Mouse (Mus musculus): ENCODE data around the gene Mmgt2. TPM values are rescaled to one million over a fixed set of nuclear protein-coding genes. Genes with fewer than 3 reads are reported as not detected.

Gene Mmgt2
- polyA plus RNA-seq, 1 experiment = 29.1 TPM

DNA sequence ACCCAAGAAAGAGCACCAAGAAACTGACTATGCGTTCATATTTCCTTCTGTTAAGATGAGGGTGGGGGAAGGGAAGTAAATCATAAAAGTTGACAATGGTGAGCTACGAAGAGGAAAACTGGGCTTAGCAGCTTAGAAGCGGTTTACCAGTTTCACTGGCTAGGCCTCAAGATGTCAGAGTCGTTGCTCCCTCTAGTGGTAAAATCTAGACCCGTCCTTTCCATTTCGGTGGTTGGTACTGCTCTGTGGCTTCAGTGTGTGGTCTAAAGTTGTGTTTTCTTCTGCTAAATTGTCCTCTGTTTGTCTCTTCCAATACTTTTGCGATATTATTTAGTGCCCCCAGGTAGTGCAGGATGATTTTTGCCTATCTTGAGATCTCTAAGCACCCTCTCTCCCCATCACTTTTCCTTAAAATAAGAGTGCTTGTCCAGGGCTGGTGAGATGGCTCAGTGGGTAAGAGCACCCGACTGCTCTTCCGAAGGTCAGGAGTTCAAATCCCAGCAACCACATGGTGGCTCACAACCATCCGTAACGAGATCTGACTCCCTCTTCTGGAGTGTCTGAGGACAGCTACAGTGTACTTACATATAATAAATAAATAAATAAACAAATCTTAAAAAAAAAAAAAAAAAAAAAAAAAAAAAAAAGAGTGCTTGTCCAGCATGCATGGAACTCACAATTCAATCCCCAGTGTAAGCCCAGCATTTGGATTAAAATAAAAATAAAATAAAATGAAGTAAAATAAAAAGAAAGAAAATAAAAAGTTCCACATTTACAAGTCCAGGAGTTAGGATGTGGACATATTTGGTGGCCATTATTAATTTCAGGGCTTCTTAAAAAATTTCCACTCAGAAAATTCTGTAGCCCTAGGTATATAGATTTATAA is 45.1 kb downstream of the Mmgt2 start:
- no peaks in the 10 kb centered on the region for H3K79me2 ChIP-seq (ENCODE audit: control insufficient read depth, insufficient read depth)
- H3ac ChIP-seq (ENCODE audit: control insufficient read depth, insufficient read length, low read depth) = no peak overlapping the region
- no peak for TF ChIP-seq MAX (IDR thresholded peaks at IDR 0.05)
- peak; percentile 56 for TF ChIP-seq CTCF (IDR thresholded peaks at IDR 0.05; ENCODE audit: control insufficient read depth, insufficient read depth, insufficient read length)
- TF ChIP-seq FOSL1 (IDR thresholded peaks at IDR 0.05; ENCODE audit: insufficient read depth, low read length, poor library complexity, severe bottlenecking) = no peak
- TF ChIP-seq MYOG (IDR thresholded peaks at IDR 0.05; ENCODE audit: control insufficient read depth, extremely low read depth, insufficient read length) = no peak
- no peak overlapping the region for H3K4me3 ChIP-seq (ENCODE audit: insufficient read depth, poor library complexity, severe bottlenecking)
- H3K79me3 ChIP-seq (ENCODE audit: low read depth) = no peaks in the 10 kb centered on the region
- no peaks in the 10 kb centered on the region for H3K27me3 ChIP-seq (ENCODE audit: control insufficient read depth, insufficient read depth, insufficient read length)
- H3K36me3 ChIP-seq (ENCODE audit: control insufficient read depth, insufficient read depth) = no peaks in the 10 kb centered on the region

DNA sequence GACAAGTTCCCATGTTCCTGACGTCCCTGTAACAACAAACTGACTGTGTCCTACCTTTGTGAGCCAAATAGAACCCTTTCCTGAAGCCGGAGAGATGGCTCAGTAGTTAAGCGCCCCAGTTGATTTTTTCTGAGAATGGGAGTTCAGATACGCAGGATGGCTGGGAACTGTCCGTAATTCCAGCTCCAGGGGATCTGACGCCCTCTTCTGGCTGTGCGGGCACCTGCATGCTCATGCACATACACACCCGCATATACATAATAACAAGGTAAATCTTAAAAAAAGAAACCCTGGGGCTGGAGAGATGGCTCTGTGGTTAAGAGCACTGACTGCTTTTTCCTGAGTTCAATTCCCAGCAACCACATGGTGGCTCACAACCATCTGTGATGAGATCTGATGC is 46.7 kb downstream of the Mmgt2 start:
- Histone ChIP-seq H3K79me3 (ENCODE audit: low read depth) (no peaks in the 10 kb centered on the region), H3K4me3 (ENCODE audit: insufficient read depth, poor library complexity, severe bottlenecking) (no peak overlapping the region), H3K36me3 (ENCODE audit: control insufficient read depth, insufficient read depth) (no peaks in the 10 kb centered on the region), H3ac (ENCODE audit: control insufficient read depth, insufficient read length, low read depth) (no peak overlapping the region), H3K27me3 (ENCODE audit: control insufficient read depth, insufficient read depth, insufficient read length) (no peaks in the 10 kb centered on the region), H3K79me2 (ENCODE audit: control insufficient read depth, insufficient read depth) (no peaks in the 10 kb centered on the region)
- TF ChIP-seq CTCF (IDR thresholded peaks at IDR 0.05; ENCODE audit: control insufficient read depth, insufficient read depth, insufficient read length) = no peak
- TF ChIP-seq MAX (IDR thresholded peaks at IDR 0.05) = no peak
- TF ChIP-seq CEBPB (IDR thresholded peaks at IDR 0.05; ENCODE audit: low read depth) = no peak
- no peak for TF ChIP-seq MYOD1 (IDR thresholded peaks at IDR 0.05; ENCODE audit: control insufficient read depth, insufficient read length, low read depth)
- TF ChIP-seq USF1 (IDR thresholded peaks at IDR 0.05; ENCODE audit: low read depth) = no peak
- TF ChIP-seq MYOG (IDR thresholded peaks at IDR 0.05; ENCODE audit: control insufficient read depth, extremely low read depth, insufficient read length) = no peak
- no peak for TF ChIP-seq FOSL1 (IDR thresholded peaks at IDR 0.05; ENCODE audit: insufficient read depth, low read length, poor library complexity, severe bottlenecking)

- no peaks in the 10 kb centered on the region for H3K27me3 ChIP-seq (ENCODE audit: control insufficient read depth, insufficient read depth, insufficient read length)
- no peak for TF ChIP-seq FOSL1 (IDR thresholded peaks at IDR 0.05; ENCODE audit: insufficient read depth, low read length, poor library complexity, severe bottlenecking)
- no peak for TF ChIP-seq MYOD1 (IDR thresholded peaks at IDR 0.05; ENCODE audit: control insufficient read depth, insufficient read length, low read depth)
- TF ChIP-seq MYOG (IDR thresholded peaks at IDR 0.05; ENCODE audit: control insufficient read depth, extremely low read depth, insufficient read length) = no peak
- no peak for TF ChIP-seq CEBPB (IDR thresholded peaks at IDR 0.05; ENCODE audit: low read depth)
- TF ChIP-seq MAX (IDR thresholded peaks at IDR 0.05) = no peak
- no peak for TF ChIP-seq CTCF (IDR thresholded peaks at IDR 0.05; ENCODE audit: control insufficient read depth, insufficient read depth, insufficient read length)
- no peak for TF ChIP-seq USF1 (IDR thresholded peaks at IDR 0.05; ENCODE audit: low read depth)
- H3K79me2 ChIP-seq (ENCODE audit: control insufficient read depth, insufficient read depth) = no peaks in the 10 kb centered on the region
- no peak overlapping the region for H3K4me3 ChIP-seq (ENCODE audit: insufficient read depth, poor library complexity, severe bottlenecking)
- no peak overlapping the region for H3ac ChIP-seq (ENCODE audit: control insufficient read depth, insufficient read length, low read depth)
- H3K36me3 ChIP-seq (ENCODE audit: control insufficient read depth, insufficient read depth) = no peaks in the 10 kb centered on the region
- no peaks in the 10 kb centered on the region for H3K79me3 ChIP-seq (ENCODE audit: low read depth)
Observed at GRCm38 (mm10) chr11:62699749-62700148, 51.3 kb downstream of the Mmgt2 start.

DNA sequence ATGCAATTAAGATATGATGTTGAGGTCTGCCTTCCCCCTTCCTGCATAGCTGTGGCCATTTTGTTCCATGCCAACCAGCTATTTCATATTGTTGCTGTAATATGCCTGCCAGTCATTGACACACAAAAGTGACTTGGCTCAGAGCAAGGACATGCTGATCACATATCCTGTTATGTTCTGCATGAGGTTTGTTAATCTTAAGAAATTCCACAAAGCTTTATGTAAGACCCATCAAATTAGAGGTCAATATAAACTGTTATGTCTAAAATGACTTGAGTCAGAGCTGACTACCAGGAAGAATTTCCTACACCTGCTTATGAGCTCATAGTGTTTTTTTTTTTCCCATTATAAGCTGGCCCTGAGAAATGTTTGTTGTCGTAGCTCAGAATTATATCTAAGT is 52.8 kb downstream of the Mmgt2 start:
- Histone ChIP-seq H3K4me3 (ENCODE audit: insufficient read depth, poor library complexity, severe bottlenecking) (no peak overlapping the region), H3K79me2 (ENCODE audit: control insufficient read depth, insufficient read depth) (no peaks in the 10 kb centered on the region), H3K36me3 (ENCODE audit: control insufficient read depth, insufficient read depth) (no peaks in the 10 kb centered on the region), H3K79me3 (ENCODE audit: low read depth) (no peaks in the 10 kb centered on the region), H3K27me3 (ENCODE audit: control insufficient read depth, insufficient read depth, insufficient read length) (no peaks in the 10 kb centered on the region), H3ac (ENCODE audit: control insufficient read depth, insufficient read length, low read depth) (no peak overlapping the region)
- TF ChIP-seq MAX (IDR thresholded peaks at IDR 0.05) (no peak), MYOG (IDR thresholded peaks at IDR 0.05; ENCODE audit: control insufficient read depth, extremely low read depth, insufficient read length) (no peak), CEBPB (IDR thresholded peaks at IDR 0.05; ENCODE audit: low read depth) (no peak), FOSL1 (IDR thresholded peaks at IDR 0.05; ENCODE audit: insufficient read depth, low read length, poor library complexity, severe bottlenecking) (no peak), MYOD1 (IDR thresholded peaks at IDR 0.05; ENCODE audit: control insufficient read depth, insufficient read length, low read depth) (no peak), CTCF (IDR thresholded peaks at IDR 0.05; ENCODE audit: control insufficient read depth, insufficient read depth, insufficient read length) (no peak), USF1 (IDR thresholded peaks at IDR 0.05; ENCODE audit: low read depth) (no peak)

- Histone ChIP-seq H3ac (ENCODE audit: control insufficient read depth, insufficient read length, low read depth) (no peak overlapping the region), H3K36me3 (ENCODE audit: control insufficient read depth, insufficient read depth) (no peaks in the 10 kb centered on the region), H3K27me3 (ENCODE audit: control insufficient read depth, insufficient read depth, insufficient read length) (no peaks in the 10 kb centered on the region), H3K4me3 (ENCODE audit: insufficient read depth, poor library complexity, severe bottlenecking) (no peak overlapping the region), H3K79me3 (ENCODE audit: low read depth) (no peaks in the 10 kb centered on the region), H3K79me2 (ENCODE audit: control insufficient read depth, insufficient read depth) (no peaks in the 10 kb centered on the region)
- TF ChIP-seq MYOD1 (IDR thresholded peaks at IDR 0.05; ENCODE audit: control insufficient read depth, insufficient read length, low read depth) = no peak
- TF ChIP-seq CEBPB (IDR thresholded peaks at IDR 0.05; ENCODE audit: low read depth) = no peak
- TF ChIP-seq FOSL1 (IDR thresholded peaks at IDR 0.05; ENCODE audit: insufficient read depth, low read length, poor library complexity, severe bottlenecking) = no peak
- TF ChIP-seq MYOG (IDR thresholded peaks at IDR 0.05; ENCODE audit: control insufficient read depth, extremely low read depth, insufficient read length) = no peak
- no peak for TF ChIP-seq USF1 (IDR thresholded peaks at IDR 0.05; ENCODE audit: low read depth)
- TF ChIP-seq CTCF (IDR thresholded peaks at IDR 0.05; ENCODE audit: control insufficient read depth, insufficient read depth, insufficient read length) = no peak
- no peak for TF ChIP-seq MAX (IDR thresholded peaks at IDR 0.05)
Observed at GRCm38 (mm10) chr11:62706141-62706540, 57.7 kb downstream of the Mmgt2 start.

All from C2C12 (cell line).